Mouse (Mus musculus) left cerebral cortex, adult 9 months (tissue): Measurements from ENCODE around the gene Ubtd1.

Experiments used
- DNase-seq, 2 experiments: peaks; one replicate each; pipeline ENCODE4 v3.0.0; 2022; ENCODE audit warnings: low spot score in 2 of 2

Ubtd1 gene

DNA sequence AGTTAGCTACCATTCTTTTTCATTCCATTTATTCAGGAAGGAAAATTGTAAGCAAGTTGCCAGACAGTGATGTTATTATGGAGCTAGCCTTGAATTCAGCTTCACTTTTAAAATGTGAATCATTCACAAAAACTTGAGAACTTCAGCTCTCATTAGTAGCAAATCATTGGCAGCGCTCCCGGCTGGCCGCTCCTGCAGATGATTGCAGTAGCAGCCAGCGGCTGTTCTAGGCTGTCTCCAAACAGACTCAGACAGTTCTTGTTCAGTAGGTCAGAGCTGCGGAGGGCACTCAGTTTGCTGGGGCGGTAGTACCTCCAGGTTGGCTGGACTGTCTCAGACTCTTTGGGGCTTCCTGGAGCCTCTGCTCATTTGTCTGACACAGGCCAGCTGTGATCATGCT lies 11.9 kb downstream of the Ubtd1 start:
- DNase-seq, result peak in 1 of 2 experiments; percentile 79

DNA sequence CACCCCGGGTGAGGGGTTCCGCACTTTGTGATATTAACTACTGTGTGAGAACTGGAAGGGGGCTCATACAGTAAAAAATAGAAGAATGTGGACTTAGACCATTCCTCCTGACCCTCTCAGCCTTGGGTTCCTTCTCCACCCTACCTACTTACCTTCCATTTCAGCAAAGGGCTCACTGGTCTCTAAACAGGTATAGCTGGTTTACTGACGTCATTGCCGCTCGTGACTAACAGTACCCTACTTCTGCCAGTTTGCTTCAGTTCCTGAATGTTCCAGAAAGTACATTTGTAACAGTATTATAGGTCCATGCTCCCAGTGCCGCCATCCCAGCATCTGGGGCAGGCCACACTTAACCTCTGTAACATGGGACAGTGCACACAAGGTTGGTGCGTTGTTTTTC lies 12.5 kb downstream of the Ubtd1 start:
- no peak for DNase-seq

DNA sequence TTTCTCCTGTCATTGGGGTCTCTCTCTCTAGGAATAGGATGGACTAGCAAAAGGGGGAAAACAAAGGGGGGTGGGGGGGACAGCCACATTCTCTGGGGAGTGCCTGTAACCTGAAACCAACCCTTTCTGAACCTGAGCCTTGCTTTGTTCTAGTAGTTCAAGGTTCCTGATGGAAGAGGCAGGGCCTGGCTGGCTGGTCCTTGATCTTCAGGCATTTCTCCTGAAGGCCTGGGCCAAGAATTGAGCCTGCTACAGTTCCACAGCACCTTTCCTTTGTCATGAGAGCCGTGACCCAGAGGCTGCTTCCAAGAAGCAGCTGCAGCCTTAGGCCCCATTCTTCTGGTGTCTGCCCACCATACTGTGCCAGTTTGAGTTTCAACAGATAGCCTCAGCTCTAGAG lies 13.9 kb downstream of the Ubtd1 start:
- no peak for DNase-seq

DNA sequence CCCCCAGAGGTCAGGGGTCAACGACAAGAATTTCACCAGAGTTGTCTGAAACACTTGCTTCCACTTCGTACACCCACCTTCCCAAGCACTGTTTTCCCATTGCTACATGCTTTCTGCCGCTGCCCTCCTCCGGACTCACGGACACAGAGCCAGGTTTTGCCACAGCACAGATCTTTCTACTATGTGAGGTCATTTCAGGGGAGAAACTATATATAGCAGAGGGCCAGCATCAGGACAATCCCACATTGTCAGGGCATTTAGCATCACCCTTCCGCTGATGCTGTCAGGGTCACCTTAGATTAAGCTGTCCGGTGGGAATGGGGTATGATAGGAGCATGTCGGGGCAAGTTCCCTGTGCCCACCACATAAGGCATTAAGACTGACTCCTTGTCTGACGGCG lies 15.5 kb downstream of the Ubtd1 start:
- DNase-seq, result no peak

DNA sequence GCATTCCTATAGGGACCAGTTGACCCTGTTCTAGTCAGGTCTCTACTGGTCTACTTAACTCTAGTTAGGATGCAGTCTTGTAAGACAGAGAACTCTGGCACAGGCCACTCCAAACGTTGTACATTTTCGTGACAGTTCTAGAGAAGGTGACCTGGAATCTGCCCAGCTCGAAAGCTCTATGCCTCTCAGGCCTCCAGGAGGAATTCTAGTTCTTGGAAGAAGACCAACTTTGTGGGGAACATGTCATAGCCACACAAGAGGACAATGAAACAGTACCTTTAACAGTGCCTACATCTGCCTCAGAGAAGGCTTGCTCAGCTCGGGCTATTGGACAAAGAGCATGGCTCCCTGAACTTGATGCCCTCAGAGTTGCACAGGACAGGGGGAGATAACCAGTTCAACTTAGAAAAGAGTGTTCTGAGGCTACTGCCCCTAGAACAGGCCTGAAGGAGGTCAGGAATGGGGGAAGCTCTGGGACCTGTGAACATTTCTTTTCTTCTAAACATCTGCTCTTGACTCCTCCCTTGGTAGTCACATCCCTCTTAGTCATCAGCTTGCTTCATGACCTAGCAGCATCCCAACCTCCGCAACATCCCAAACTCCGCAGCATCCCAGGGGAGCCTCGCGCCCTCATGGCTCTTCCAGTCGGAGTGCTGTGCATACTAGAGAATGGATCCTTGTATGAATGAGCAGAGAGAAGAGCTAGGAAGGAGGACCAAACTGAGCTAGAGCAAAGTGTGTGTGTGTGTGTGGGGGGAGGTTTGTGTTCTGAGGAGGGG lies 17.4 kb downstream of the Ubtd1 start:
- DNase-seq, result no peak

DNA sequence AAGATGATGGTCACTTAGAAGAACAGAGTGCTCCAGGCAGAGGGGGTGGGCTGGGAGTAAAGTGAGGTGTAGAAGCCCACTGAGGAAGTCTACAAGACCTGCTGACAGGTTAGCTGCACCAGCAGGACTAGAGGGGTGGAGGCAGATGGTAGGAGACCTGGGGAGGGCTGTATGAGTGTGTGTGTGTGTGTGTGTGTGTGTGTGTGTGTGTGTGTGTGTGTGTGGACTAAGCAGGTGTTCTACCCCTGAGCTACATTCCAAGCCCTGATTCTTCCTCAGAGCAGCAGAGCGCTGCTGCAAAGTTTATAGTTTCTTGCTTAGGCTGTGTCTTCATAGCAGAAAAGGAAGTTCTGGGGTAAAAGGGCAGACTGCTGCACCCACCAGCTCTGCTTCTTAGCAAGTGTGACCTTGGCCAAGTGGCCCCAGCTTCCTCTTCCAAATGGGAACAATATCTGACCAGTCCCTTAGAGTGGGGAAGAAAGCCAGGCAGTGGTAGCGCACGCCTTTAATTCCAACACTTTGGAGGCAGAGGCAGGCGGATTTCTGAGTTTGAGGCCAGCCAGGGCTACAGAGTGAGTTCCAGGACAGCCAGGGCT lies 18.2 kb downstream of the Ubtd1 start:
- DNase-seq, result no peak

DNA sequence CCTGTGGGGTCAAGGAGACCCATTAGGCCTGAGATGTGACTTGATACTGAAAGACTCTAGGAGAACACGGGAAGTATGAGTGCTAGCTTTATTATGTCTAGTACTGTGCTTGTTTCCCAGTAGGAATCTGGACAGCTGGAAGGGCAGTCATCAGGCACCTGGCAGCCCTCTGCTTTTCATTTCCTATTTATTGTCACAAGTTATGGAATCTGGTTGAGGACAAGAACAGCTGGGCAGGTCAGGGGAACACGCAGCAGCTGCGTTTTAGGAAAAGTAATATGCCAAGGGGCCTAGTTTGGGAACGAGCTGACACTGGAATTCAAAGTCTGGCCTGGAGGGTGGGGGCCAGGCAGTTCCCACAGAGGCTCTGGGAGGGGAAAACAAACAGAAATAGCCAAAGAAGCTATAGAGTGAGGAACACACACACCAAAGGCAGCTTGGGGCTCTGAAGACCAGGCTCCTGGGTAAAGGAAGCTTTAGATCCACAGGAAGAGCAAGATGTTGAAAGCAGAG lies 18.9 kb downstream of the Ubtd1 start:
- no peak for DNase-seq

DNA sequence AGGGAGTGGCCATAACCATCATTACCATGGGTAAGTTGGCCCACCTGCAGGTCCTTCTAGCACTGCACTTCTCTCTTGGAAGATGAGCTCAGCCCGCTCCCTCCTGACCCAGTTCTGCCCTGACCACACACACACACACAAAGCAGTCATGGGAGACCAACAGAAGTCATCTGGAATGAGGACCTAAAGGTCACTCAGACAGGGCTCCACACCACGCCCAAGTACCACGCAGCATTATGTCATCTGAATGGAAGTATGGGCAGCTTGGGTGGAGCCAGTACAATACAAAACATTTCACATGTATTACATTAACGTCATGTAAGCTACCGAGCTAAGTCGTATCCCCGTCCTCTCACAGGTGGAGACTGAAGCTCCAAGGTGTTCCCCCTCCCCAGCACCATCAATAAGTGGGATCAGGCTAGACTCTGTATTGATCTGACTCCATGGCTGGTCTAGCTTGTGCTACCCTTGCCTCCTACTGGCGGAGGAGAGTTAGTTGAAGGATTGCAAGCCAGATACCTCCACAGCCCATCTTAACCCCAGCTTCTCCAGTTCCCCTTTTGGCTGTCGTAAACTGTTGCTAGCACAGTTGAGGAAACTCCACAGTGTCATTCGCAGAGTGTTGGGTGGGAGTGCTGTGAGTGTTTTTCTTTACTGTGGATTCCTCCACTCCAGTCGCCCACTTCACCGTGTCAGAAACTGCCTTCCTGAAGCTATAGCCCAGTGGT lies 19.9 kb downstream of the Ubtd1 start:
- DNase-seq, result no peak

DNA sequence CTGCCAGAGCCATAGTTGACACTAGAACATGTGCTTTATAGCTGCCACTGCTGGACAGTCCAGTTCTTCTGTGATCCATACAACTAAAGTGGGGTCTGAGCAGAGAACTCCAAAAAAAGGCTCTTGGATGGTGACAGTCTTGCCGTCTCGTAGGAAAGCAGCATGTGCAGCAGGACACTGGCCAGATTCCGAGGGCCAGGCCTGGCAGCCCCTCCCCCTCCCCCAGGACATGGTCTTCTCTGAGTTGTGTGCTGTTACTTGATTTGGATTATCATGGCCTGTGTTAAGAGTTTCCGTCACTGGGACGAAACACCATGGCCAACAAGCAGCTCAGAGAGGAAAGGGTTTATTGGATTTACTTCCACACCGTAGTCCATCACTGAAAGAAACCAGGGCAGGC lies 22.7 kb downstream of the Ubtd1 start:
- DNase-seq, result no peak

DNA sequence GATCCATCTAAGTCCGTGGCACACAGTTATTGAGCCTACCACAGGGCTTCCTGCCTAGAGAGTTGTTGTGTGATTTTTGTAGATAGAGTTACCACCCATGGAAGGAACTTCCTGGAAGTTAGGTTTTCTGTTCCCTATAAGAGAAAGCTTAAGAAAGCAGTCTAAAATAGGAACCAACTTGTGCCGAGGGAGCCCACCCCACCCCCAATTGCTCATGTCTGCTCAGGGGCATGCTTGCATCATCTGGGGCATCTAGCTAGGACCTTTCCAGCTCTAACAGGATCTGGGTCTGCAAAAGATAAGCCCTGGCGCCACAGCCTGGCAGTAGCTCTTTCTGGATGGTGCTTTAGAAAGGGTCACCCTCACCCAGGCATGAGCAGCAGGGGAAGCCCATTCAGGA lies 24.1 kb downstream of the Ubtd1 start:
- no peak for DNase-seq

DNA sequence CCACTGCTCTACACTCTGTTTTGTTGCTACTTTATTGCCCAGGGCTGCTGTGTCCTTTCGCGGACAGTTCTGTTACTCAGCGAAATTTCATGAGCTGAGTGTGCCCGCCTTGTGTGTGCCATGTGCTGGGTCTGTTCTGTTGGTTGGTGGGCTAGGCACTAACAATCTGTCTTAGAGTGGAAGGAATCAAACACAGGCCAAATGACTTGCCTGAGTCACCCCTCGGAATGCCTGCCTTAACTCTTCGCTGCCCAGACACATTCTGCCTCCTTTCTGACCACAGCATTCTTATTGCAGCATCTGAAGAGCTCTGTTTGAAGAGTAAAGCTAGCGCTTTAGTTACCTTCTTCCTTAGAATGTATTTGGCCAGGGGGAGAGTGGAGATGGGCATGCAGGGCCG lies 25.0 kb downstream of the Ubtd1 start:
- DNase-seq, result no peak

DNA sequence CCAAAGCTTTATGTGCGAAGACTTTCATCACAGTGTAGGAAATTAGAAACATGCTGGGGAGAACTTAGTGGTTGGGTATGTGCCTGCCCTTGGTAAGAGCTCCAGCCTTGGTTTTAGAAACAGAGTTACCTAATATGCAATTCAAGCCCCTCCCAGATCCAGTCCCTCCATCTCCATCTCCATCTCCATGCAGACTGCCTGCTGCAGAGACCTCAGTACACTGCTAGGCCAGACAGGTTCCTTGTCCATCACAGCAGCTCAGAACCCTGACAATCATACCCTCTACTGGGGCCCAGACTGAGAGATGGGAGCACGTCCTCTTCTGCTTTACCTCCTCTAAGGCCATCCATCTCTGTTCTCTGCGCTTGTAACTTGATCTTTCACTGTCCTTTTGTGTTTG lies 27.0 kb downstream of the Ubtd1 start:
- no peak for DNase-seq

DNA sequence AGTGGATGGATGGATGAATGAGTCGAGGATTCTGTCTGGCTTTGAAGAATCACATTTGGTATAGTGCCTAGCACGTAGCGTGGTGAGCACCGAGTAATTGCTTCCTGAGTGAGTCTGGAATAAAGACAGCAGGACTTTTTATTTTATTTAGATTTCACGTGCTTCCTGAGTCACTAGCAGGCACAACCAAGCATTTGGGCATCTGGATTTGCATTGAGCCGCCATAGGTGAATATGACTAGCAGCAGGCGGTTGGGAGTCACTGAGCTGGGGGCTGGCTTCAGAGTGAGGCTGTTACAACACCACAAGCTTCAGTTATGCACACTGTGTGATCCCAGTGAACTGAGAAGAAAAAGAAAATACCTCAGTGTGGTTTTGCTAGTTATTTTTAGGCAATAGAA lies 27.5 kb downstream of the Ubtd1 start:
- no peak for DNase-seq

DNA sequence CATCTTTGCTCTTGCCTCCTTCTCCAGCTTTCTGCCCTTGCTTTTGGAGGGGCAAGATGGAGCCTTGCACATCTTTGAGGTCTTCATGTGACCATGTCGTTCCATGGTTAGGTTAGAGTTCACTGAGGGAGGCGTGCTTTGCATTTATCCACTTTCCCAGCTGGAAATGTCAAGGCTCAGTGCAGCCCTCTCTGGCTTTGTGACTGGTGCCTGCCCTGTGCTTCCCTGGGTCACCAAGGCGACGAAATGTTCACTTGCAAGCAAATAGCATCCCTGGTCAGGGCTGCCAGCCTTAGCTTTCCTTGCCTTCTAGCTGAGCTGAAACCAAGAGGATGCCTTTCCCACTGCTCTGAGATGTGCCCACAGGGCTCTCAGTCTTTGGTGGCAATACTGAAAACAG lies 28.9 kb downstream of the Ubtd1 start:
- DNase-seq, result no peak

DNA sequence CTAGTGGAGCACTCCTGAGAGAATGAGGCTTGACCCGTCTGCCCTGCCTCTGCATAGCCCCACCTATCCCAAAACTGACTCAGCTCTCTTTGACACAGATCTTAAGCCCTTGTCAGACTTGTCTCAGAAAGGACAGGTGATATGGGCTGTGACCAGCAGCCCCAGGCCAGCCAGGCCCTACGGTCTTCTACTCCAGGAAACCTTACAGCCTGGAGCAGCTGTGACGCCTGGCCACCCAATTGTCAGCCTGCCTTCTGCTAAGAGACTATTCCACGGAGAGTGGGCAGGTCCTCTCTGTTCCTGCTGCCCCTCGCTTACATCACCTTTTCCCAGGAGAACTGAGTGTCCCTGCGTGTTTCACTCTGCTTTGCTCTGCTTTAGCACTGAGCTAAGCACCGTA lies 29.6 kb downstream of the Ubtd1 start:
- no peak for DNase-seq

DNA sequence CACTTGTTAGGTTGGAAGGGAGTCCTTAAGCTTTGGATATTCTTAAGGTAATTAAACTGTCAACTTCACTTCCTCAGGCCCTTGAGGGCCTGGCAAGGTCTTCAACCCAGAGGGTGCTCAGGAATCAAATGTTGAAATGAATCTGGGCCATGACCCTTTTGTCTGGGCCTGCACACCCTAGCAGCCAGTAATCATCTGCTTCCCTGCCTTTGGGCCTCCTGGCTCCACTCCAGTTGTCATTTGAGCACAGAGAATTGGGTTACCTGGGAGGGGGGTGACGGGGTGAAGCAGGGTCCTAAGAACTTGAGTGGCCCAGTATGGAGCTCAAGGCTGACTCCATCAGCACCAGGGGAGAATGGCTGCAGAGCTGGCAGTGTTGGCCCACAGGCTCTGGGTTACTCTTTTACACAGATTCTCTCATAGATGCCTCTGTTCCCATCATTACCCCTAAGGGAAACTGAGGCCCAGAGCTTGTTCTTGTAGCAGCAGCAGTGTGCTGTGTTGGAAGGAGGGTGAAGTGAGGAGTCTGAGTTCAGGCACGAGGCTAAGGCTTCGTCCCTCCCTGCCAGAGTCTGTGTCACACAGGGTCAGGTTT lies 32.8 kb downstream of the Ubtd1 start:
- no peak for DNase-seq

DNA sequence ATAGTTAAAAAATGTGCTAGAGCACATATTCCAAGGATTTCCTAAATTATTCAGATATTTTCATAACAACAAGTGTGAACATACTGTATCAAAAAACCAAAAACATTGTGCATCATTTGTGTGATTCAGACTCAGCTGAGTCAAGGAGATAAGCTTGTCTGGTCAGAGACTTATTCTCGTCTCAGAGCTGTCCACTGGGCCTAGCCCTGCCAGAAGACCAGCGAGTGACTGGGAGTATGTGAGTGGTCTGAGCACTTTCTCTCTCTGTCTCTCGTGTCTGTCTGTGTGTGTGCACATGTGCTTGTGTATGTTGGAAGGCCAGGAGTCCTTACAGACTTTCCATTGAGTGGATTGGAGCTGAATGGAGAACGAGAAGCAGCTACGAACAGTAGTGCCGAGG lies 33.4 kb downstream of the Ubtd1 start:
- DNase-seq, result no peak

DNA sequence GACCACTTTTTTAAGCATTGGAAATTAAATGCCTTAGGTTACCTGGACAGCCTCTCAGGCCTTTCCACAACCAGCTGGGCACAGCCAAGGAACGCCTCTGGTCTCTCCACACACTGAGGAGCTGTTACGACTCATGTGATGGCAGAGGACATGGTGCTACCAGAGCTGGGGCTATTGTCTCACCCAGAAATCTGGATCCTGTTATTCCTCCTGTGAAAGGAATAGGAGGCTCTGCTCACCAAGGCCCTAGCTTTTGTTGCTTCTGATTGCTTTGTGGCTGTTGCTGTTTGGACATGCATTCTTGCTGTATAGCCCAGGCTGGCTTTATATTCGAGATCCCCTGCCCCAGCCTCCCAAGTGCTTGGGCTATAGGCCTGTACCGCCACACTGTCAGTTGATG lies 34.7 kb downstream of the Ubtd1 start:
- DNase-seq, result no peak

DNA sequence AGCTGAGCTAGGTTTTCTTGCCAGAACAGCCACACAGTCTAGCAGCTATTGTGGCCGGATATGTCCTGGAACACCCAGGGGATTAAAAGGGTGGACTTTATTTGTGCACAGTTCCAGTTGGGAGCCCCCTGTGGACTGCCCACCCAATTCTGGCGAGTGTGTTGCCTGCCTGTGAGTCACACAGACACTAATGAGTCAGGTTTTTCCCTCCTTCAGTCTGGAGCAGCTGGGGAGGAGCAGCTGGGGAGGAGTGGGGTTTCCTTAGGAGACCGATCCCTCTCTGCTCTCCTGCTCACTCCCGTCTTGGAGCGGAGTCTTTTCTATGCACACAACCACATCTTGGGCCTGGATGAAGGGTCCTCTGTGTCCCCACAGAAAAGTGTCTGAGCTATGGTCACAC lies 35.3 kb downstream of the Ubtd1 start:
- peak in 1 of 2 experiments; percentile 58 for DNase-seq

DNA sequence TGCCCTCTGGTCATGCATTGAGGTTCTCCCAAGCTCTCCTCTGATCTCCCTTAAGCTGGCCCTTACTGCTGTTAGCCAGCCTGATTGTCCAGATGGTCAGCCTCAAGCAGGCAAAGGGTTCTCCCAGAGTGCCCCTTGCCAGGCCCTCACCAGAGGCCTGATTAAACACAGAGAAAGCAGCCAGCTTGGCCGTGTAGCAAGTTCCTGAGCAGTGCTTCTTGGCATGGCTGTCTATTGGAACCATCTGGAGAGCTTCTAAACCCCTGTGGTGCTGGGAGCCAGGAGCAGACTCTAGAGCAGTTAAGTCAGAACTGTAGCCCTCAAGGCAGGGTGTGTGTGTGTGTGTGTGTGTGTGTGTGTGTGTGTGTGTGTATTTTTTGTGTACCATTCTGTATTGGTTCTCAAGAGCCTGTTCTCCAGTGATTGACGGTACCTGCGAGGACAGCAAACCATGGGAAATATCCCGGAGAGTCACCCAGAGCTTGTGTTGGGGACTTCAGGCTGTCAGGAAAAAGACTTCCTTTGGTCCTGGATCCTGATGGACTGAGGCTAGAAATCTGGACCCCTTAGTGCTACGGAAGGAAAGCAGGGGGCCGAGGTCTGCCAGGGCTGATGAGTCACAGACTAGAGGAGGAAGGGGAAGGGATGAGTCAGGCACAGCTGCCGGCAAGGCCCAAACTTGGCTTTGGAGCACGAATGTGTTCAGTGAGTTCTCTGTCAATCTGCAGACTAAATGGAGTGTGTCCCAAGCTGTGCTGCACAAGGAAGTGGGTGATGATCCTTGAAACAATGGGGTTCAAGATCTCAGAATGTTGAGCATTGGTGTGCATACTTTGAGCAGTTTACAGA lies 36.1 kb downstream of the Ubtd1 start:
- peak in 1 of 2 experiments; percentile 53 for DNase-seq

DNA sequence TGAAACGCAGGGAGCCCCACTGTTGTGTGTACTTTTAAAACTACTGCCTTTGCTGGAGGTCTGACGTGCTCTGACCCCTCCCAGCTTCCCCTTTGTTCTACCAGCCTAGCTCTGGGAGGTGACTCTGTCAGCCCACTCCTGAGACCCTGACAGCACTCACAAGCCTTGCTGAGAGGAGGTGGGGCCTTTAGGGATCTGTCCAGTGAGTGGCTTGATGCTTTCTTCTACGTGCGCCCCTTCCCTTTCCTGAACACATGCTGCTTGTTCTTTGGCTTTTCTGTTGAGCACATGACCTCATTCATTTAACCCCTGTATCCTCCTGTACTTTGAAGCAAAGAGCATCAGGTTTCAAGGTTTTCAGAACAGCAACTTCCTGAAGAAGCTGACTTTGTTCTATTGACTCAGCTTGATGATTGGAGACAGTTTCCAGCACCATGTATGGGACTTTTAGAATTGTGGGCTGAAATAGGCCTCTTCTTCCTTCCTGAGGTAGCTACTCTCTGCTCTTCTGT lies 37.5 kb downstream of the Ubtd1 start:
- no peak for DNase-seq
